Mouse (Mus musculus) CD4-positive, CD25-positive, alpha-beta regulatory T cell, adult 2 months (primary cell): ENCODE data around the gene Pkd1l1.

Experiments used
- DNase-seq: peaks from one replicate; pipeline ENCODE4 v3.0.0-alpha.2; 2012; ENCODE audit warnings: low read depth, low spot score

Pkd1l1 gene

DNA sequence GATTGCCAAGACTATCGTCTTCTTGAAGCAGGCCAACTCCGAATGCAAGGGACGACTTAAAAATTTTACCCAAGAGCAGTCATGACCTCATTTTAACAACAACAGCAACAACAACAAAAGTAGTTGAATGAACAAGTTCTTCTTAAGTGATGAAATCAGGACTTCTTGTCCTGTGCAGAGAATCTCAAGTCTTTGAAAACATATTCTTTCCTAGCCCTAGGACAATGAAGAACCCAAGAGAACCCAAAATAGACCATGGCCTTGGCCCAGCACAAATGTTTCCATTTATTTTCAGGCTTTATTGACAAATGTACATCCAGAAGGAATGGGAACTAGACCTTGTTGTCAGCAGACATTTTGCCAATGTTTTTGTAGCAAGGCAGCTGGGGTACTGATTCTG lies 147.7 kb downstream of the Pkd1l1 start:
- no peak for DNase-seq

DNA sequence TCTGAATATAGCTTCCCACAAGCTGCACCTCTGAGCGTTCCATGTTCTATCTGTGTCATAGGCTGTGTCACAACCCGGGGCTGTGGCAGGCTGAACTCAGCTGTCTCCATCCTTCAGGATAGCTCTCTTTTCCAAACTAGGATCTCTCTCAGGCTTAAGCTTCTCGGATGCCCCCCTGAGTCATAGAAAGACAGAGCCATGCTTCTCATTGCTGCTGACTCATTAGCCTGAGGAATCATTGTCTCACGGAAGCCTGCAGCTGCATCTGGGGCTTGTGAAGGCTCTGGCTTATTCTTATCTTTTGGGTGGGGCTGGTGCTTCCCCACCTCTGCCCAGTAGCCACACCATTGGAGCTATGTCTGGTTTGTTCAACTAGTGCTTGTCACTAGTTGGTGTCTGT lies 151.7 kb downstream of the Pkd1l1 start:
- no peak for DNase-seq

DNA sequence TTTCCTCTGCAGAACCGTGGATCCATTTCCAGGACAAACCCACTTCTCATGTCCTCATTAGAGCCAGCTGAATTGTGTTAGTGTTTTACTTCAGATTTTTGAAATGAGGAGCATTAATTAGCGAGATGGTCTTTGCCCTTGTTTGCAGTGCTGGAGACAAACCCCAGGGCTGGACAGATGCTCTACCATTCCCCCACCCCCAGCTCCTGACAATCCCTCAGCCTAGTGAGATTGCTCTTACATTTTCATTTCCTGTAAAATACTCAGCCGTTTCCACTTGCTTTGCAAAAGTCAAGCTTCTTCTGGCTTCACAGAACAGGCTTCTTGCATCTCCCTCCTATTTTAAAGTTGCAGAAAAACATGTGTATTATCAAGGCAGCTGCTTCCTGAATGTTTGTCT lies 155.7 kb downstream of the Pkd1l1 start:
- DNase-seq: no peak

- DNase-seq: no peak
These were observed 158.8 kb downstream of the Pkd1l1 start for GRCm38 (mm10) chr11:8814097-8814790.

GRCm38 (mm10) chr11:8811506-8812100 lies 161.5 kb downstream of the Pkd1l1 start:
- no peak for DNase-seq

DNA sequence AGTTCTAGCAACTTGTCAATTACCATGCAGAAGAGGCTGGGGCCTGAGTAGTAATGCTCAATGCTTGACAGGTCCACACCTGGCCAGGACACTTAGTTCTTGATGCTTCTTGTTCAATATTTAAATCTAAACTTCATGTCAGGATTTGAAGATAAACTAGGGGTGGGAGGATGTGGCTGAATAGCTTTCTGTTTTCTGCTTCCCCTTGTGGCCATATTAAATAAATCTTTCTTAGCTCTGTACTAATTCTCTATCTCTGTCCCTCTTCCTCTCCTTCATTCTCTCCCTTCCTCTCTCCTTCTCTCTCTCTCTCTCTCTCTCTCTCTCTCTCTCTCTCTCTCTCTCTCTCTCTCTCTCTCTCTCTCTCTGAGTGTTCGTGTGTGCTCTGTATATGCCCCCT lies 163.4 kb downstream of the Pkd1l1 start:
- no peak for DNase-seq

DNA sequence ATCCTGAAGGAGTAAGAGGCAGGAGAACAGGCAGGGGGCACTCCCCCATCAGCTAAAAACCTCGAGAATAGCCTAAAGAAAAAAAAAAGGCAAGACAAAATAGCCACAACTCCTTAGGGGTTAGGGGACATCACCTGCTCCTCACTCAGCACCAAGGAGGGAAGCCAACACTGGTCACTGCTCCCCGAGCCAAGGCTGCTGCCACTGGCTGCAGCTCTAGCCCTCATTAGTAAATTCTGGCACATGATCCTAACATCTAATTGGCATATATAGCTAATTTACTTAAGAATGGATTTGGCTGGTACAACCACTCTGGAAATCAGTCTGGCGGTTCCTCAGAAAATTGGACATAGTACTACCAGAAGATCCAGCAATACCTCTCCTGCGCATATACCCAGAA lies 166.1 kb downstream of the Pkd1l1 start:
- no peak for DNase-seq

- no peak for DNase-seq
These were observed 168.9 kb downstream of the Pkd1l1 start for GRCm38 (mm10) chr11:8804178-8804577.

- DNase-seq: no peak
These were observed 175.6 kb downstream of the Pkd1l1 start for GRCm38 (mm10) chr11:8797486-8797885.

DNA sequence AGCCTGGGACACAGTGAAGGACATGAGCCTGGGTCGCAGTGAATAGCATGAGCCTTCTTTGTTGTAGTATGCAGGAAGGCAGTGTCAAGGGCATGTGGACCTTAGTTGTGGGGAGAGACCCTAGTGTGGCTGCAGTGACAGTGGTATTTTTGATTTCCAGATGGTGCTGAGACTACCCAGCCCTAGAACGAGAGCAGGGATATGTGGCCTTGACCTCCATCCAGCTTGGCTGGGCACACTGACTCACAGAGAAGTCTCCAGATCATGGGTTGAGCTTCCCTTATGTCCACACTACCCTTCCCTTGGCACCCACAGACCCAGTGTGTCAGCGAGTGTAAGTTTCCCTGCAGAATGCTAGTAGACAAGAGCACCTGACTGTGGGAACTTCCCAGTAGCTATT lies 178.0 kb downstream of the Pkd1l1 start:
- no peak for DNase-seq

DNA sequence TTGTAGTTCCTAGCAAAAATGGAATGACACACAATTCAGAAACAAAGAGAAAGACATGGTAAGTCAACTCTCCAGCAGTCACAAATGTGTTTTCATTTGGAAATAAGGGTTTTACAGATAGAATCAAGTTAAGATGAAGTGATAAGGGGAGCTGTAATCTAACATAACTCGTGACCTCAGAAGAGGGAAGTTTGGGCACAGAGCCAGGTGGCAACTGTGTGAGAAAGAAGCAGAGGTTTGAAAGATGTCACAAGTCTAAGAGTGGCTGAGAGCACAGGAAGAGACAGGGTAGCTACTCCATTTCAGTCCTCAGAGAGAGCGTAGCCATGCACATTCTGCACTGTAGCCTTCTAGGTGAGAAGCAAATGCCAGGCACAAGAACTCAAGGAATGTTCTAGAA lies 180.9 kb downstream of the Pkd1l1 start:
- no peak for DNase-seq

GRCm38 (mm10) chr11:8789186-8789585 lies 183.9 kb downstream of the Pkd1l1 start:
- DNase-seq: no peak

DNA sequence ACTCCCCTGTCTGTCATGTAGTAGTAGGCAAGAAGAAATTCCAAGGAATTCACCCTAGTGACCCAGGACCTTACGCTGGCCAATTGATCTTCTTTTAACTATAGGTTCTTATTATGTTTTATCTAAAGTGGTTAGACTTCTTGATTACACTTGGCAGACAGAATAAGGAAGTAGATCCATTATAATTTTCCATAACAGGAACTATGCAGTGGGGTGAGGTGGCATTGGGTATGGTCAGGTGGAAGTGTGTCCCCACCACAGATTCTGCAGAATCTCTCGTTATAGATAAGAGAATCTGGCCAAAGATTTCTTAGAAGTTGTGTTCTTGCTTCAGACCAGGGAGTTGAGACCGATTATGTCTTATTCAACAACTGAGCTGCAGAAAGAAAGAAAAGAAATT lies 185.5 kb downstream of the Pkd1l1 start:
- DNase-seq: no peak

DNA sequence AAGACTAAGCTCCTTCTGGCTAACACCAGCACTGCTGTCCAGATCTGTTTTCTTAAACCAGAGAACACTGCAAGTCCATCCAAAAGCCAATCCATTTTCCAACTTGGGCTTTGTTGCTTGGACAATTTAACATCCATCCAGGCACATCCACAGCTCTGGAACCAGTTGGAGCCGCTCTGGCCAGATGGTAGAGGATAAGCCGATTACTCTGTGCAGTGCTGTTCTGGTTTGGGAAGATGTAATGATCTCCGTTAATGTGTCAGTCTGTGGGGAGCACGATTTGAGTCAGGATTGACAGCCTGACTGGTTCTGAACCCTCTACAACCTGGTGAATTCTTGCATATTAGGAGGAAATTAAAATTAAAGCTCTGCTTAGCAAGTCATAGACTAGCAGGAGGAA lies 188.7 kb downstream of the Pkd1l1 start:
- DNase-seq: no peak

GRCm38 (mm10) chr11:8782141-8782465 lies 191.0 kb downstream of the Pkd1l1 start:
- DNase-seq: no peak

- DNase-seq: no peak
These were observed 191.5 kb downstream of the Pkd1l1 start for GRCm38 (mm10) chr11:8781308-8782140.

GRCm38 (mm10) chr11:8779427-8779826 lies 193.6 kb downstream of the Pkd1l1 start:
- no peak for DNase-seq
